Mouse (Mus musculus) left cerebral cortex, adult 18-20 months (tissue): ENCODE data around the gene Plpp3. TPM values are rescaled to one million over a fixed set of nuclear protein-coding genes. Genes with fewer than 3 reads are reported as not detected.
"Not testable (repeated sequence)": the region's sequence is repeated elsewhere in the genome, so short reads cannot be mapped to it uniquely, and the experiment has no call there.

Source experiments
- DNase-seq, 2 experiments: peaks; one replicate each; pipeline ENCODE4 v3.0.0; 2021 to 2022; ENCODE audit warnings: low spot score in 2 of 2, mixed read lengths in 1 of 2
- total RNA-seq, 2 experiments: library from RNA; stranded (reverse); gene quantifications; 2 replicates each; pipeline ENCODE4 v1.2.3; 2021

Gene Plpp3
- total RNA-seq, 2 experiments from 2014 or later: 164 to 176 TPM

GRCm38 (mm10) chr4:105255185-105255584, 98.0 kb downstream of the Plpp3 start:
- DNase-seq: no peak

GRCm38 (mm10) chr4:105257667-105258560, 100.8 kb downstream of the Plpp3 start:
- DNase-seq: no peak

- no peak for DNase-seq
Measured at GRCm38 (mm10) chr4:105260385-105260784, 103.2 kb downstream of the Plpp3 start.

GRCm38 (mm10) chr4:105260893-105261769, 104.0 kb downstream of the Plpp3 start:
- no peak for DNase-seq

GRCm38 (mm10) chr4:105262358-105262757, 105.2 kb downstream of the Plpp3 start:
- DNase-seq: no peak

- DNase-seq: no peak
Measured at GRCm38 (mm10) chr4:105263600-105263999, 106.5 kb downstream of the Plpp3 start.

GRCm38 (mm10) chr4:105265041-105265440, 107.9 kb downstream of the Plpp3 start:
- DNase-seq: no peak

- DNase-seq: no peak
Measured at GRCm38 (mm10) chr4:105265678-105266077, 108.5 kb downstream of the Plpp3 start.

- no peak for DNase-seq
Measured at GRCm38 (mm10) chr4:105268202-105268730, 111.1 kb downstream of the Plpp3 start.

- DNase-seq: not testable (repeated sequence)
Measured at GRCm38 (mm10) chr4:105269398-105269797, 112.3 kb downstream of the Plpp3 start.

GRCm38 (mm10) chr4:105271166-105271565, 114.0 kb downstream of the Plpp3 start:
- no peak for DNase-seq

GRCm38 (mm10) chr4:105273034-105273433, 115.9 kb downstream of the Plpp3 start:
- DNase-seq: no peak

- no peak for DNase-seq
Measured at GRCm38 (mm10) chr4:105273486-105273885, 116.3 kb downstream of the Plpp3 start.

- no peak for DNase-seq
Measured at GRCm38 (mm10) chr4:105275616-105276015, 118.5 kb downstream of the Plpp3 start.

- no peak for DNase-seq
Measured at GRCm38 (mm10) chr4:105276062-105276795, 119.1 kb downstream of the Plpp3 start.

GRCm38 (mm10) chr4:105278161-105278560, 121.0 kb downstream of the Plpp3 start:
- no peak for DNase-seq

- no peak for DNase-seq
Measured at GRCm38 (mm10) chr4:105278571-105279410, 121.6 kb downstream of the Plpp3 start.

- DNase-seq: no peak
Measured at GRCm38 (mm10) chr4:105279806-105280205, 122.7 kb downstream of the Plpp3 start.

- no peak for DNase-seq
Measured at GRCm38 (mm10) chr4:105281751-105282231, 124.6 kb downstream of the Plpp3 start.
